Mouse (Mus musculus) CH12.LX (cell line): ENCODE data around the gene Pigr. TPM values are rescaled to one million over a fixed set of nuclear protein-coding genes. Genes with fewer than 3 reads are reported as not detected.

ENCODE experiments used
- DNase-seq: peaks from one replicate; pipeline ENCODE4 v3.0.0-alpha.2; 2013; ENCODE audit errors: extremely low read depth
- H3K27ac ChIP-seq: 2 replicates; pipeline ENCODE4 v1.5.1; 2012; ENCODE audit warnings: low read depth, mild to moderate bottlenecking, control low read depth, moderate library complexity; ENCODE audit not compliant: insufficient read depth
- H3K27me3 ChIP-seq: replicated peaks from 2 replicates; pipeline ENCODE3; 2012; ENCODE audit warnings: inconsistent platforms
- H3K36me3 ChIP-seq, 2 experiments: replicated peaks in 1 of 2; 2 replicates each; pipeline versions ENCODE3 to v1.6.1; 2012; ENCODE audit warnings: inconsistent platforms in 1 of 2, low read length in 1 of 2, mild to moderate bottlenecking in 1 of 2, mixed read lengths in 1 of 2, moderate library complexity in 1 of 2; ENCODE audit not compliant: control insufficient read depth in 1 of 2, insufficient read depth in 1 of 2
- H3K4me1 ChIP-seq, 2 experiments: 2 replicates each; pipeline ENCODE4 v1.6.1; 2012; ENCODE audit warnings: inconsistent platforms in 1 of 2, moderate library complexity in 1 of 2; ENCODE audit not compliant: insufficient read depth in 2 of 2, control insufficient read depth in 1 of 2
- H3K4me2 ChIP-seq: 2 replicates; pipeline ENCODE4 v1.6.1; 2012; ENCODE audit warnings: low read depth, mild to moderate bottlenecking, control low read depth; ENCODE audit not compliant: poor library complexity, insufficient read depth, severe bottlenecking
- H3K4me3 ChIP-seq, 3 experiments: fragments of 150-350 bp in 1 of 3; sonication (generic) in 1 of 3; replicated peaks in 1 of 3; 2 replicates each; pipeline versions ENCODE3 to v1.5.1; 2011 to 2012; ENCODE audit warnings: low read depth in 2 of 3, low read length in 2 of 3, mild to moderate bottlenecking in 2 of 3, moderate library complexity in 2 of 3, control low read depth in 1 of 3, improper control_type of control experiment in 1 of 3, inconsistent platforms in 1 of 3, mixed read lengths in 1 of 3; ENCODE audit not compliant: poor library complexity in 1 of 3
- H3K79me2 ChIP-seq: replicated peaks from 2 replicates; pipeline ENCODE4 v1.6.1; 2012; ENCODE audit warnings: mild to moderate bottlenecking, moderate library complexity; ENCODE audit not compliant: control insufficient read depth, poor library complexity, insufficient read depth, severe bottlenecking; ENCODE audit errors: extremely low read depth
- H3K9ac ChIP-seq: 2 replicates; pipeline ENCODE4 v1.6.1; 2012; ENCODE audit warnings: low read depth, mild to moderate bottlenecking, control low read depth, moderate library complexity; ENCODE audit not compliant: insufficient read depth
- H3K9me3 ChIP-seq: replicated peaks from 2 replicates; pipeline ENCODE3; 2012; ENCODE audit warnings: low read length, inconsistent platforms, mixed read lengths
- CHD2 ChIP-seq: IDR thresholded peaks from 2 replicates; pipeline ENCODE4 v1.6.1; 2011; ENCODE audit warnings: low read length, improper control_type of control experiment
- EP300 ChIP-seq: IDR thresholded peaks from 2 replicates; pipeline ENCODE4 v1.6.1; 2011; ENCODE audit warnings: low read length, improper control_type of control experiment
- GABPA ChIP-seq: IDR thresholded peaks from 2 replicates; pipeline ENCODE4 v1.6.1; 2012; ENCODE audit warnings: low read depth, low read length, improper control_type of control experiment, inconsistent platforms; ENCODE audit not compliant: insufficient replicate concordance
- HCFC1 ChIP-seq: IDR thresholded peaks from 2 replicates; pipeline ENCODE4 v1.6.1; 2012; ENCODE audit warnings: low read depth, mild to moderate bottlenecking, inconsistent platforms, low read length, improper control_type of control experiment
- JUND ChIP-seq: conservative IDR thresholded peaks from 2 replicates; pipeline ENCODE4 v1.6.1; 2011; ENCODE audit warnings: low read depth, low read length, improper control_type of control experiment
- MAFK ChIP-seq: IDR thresholded peaks from 2 replicates; pipeline ENCODE4 v1.6.1; 2011; ENCODE audit warnings: low read length, improper control_type of control experiment; ENCODE audit not compliant: insufficient replicate concordance
- MAZ ChIP-seq: IDR thresholded peaks from 2 replicates; pipeline ENCODE4 v1.6.1; 2012; ENCODE audit warnings: low read depth, mild to moderate bottlenecking, inconsistent platforms, low read length, improper control_type of control experiment, moderate library complexity
- MXI1 ChIP-seq: IDR thresholded peaks from 2 replicates; pipeline ENCODE4 v1.6.1; 2011; ENCODE audit warnings: mild to moderate bottlenecking, low read depth, low read length, improper control_type of control experiment
- MYC ChIP-seq: IDR thresholded peaks from 2 replicates; pipeline ENCODE4 v1.6.1; 2011; ENCODE audit warnings: low read depth, mild to moderate bottlenecking, improper control_type of control experiment, low read length
- NELFE ChIP-seq: IDR thresholded peaks from 2 replicates; pipeline ENCODE4 v1.6.1; 2011; ENCODE audit warnings: low read depth, low read length, improper control_type of control experiment
- NRF1 ChIP-seq: IDR thresholded peaks from 2 replicates; pipeline ENCODE4 v1.6.1; 2014; ENCODE audit warnings: low read depth, mild to moderate bottlenecking, inconsistent platforms, low read length, improper control_type of control experiment, moderate library complexity
- PAX5 ChIP-seq: IDR thresholded peaks from 2 replicates; pipeline ENCODE4 v1.6.1; 2012; ENCODE audit warnings: low read length, inconsistent platforms, mixed read lengths
- POLR2A ChIP-seq: IDR thresholded peaks from 2 replicates; pipeline ENCODE4 v1.6.1; 2011; ENCODE audit warnings: low read depth, mild to moderate bottlenecking, improper control_type of control experiment, low read length
- POLR2AphosphoS2 ChIP-seq: IDR thresholded peaks from 2 replicates; pipeline ENCODE4 v1.6.1; 2011; ENCODE audit warnings: low read depth, low read length, improper control_type of control experiment
- RAD21 ChIP-seq: IDR thresholded peaks from 2 replicates; pipeline ENCODE4 v1.6.1; 2011; ENCODE audit warnings: low read depth, mild to moderate bottlenecking, low read length, improper control_type of control experiment, moderate library complexity
- RCOR1 ChIP-seq: conservative IDR thresholded peaks from 2 replicates; pipeline ENCODE4 v1.6.1; 2012; ENCODE audit warnings: low read depth, mild to moderate bottlenecking, inconsistent platforms, low read length, improper control_type of control experiment
- TCF12 ChIP-seq: IDR thresholded peaks from 2 replicates; pipeline ENCODE4 v1.6.1; 2014; ENCODE audit warnings: low read depth, mild to moderate bottlenecking, inconsistent platforms, low read length, improper control_type of control experiment
- UBTF ChIP-seq: IDR thresholded peaks from 2 replicates; pipeline ENCODE4 v1.6.1; 2012; ENCODE audit warnings: low read depth, mild to moderate bottlenecking, inconsistent platforms, low read length, improper control_type of control experiment, moderate library complexity
- USF2 ChIP-seq: conservative IDR thresholded peaks from 2 replicates; pipeline ENCODE4 v1.6.1; 2011; ENCODE audit warnings: low read depth, low read length, improper control_type of control experiment
- ZC3H11A ChIP-seq: IDR thresholded peaks from 2 replicates; pipeline ENCODE4 v1.6.1; 2012; ENCODE audit warnings: low read depth, mild to moderate bottlenecking, inconsistent platforms, low read length, improper control_type of control experiment
- ZMIZ1 ChIP-seq: IDR thresholded peaks from 2 replicates; pipeline ENCODE4 v1.6.1; 2012; ENCODE audit warnings: low read depth, mild to moderate bottlenecking, inconsistent platforms, low read length, improper control_type of control experiment
- dilution Hi-C: fragments of 300-500 bp; cut with MboI; formaldehyde crosslinking; loops from 2 replicates; pipeline ENCODE4 v1.14.3; 2020; ENCODE audit warnings: low sequenced_read_pairs; ENCODE audit not compliant: extremely low pct_unique_long_range_greater_than_20kb, extremely low pct_ligation_motif_present
- in situ Hi-C: fragments of 300-500 bp; cut with MboI; formaldehyde crosslinking; loops from 3 replicates; pipeline ENCODE4 v1.14.3; 2019; ENCODE audit warnings: low sequenced_read_pairs, low pct_ligation_motif_present, low pct_unique_long_range_greater_than_20kb, mixed read lengths
- polyA plus RNA-seq: library from polyadenylated mRNA; unstranded; fragments of >175 nt; gene quantifications from 2 replicates; pipeline ENCODE4 v1.2.1, GENCODE M21; 2012; ENCODE audit warnings: low read depth; ENCODE audit not compliant: insufficient read length
- total RNA-seq, 2 experiments: library from RNA; depleted of rRNA; stranded (reverse); fragments of 300-350 nt in 1 of 2; fragments of >200 nt in 1 of 2; gene quantifications; 2 replicates each; pipeline ENCODE4 v1.2.3; 2012 to 2014

Gene Pigr
- total and polyA plus RNA-seq, 3 experiments: 0.04 to 0.21 TPM; not detected in 1

GRCm38 (mm10) chr1:130893329-130894040 lies 67.0 kb downstream of the Pigr start:
- Histone ChIP-seq H3K4me3 (no peak overlapping the region), H3K9me3 (no peaks in the 10 kb centered on the region), H3K4me1 (no peaks in the 10 kb centered on the region), H3K4me2 (no peak overlapping the region), H3K79me2 (no peaks in the 10 kb centered on the region), H3K27ac (no peak overlapping the region)
- dilution Hi-C loops: no loop called here
- no peak for DNase-seq
- TF ChIP-seq ZMIZ1 (no peak), GABPA (no peak), JUND (no peak)
- TF ChIP-seq, all 38 proteins: peak for 0
- Histone ChIP-seq H3K36me3 (no peaks in the 10 kb centered on the region), H3K27me3 (no peaks in the 10 kb centered on the region), H3K9ac (no peak overlapping the region)
- in situ Hi-C loops: no loop called here

GRCm38 (mm10) chr1:130894468-130894867 lies 68.0 kb downstream of the Pigr start:
- Histone ChIP-seq H3K4me1 (no peaks in the 10 kb centered on the region), H3K27me3 (no peaks in the 10 kb centered on the region), H3K36me3 (no peaks in the 10 kb centered on the region), H3K4me2 (no peak overlapping the region), H3K9ac (no peak overlapping the region), H3K9me3 (no peaks in the 10 kb centered on the region), H3K4me3 (no peak overlapping the region), H3K79me2 (no peaks in the 10 kb centered on the region), H3K27ac (no peak overlapping the region)
- no peak for DNase-seq
- dilution Hi-C loops (no loop called here), in situ Hi-C loops (no loop called here)
- no peak for TF ChIP-seq POLR2A
- TF ChIP-seq NRF1: no peak
- no peak for TF ChIP-seq CHD2
- no peak for TF ChIP-seq RCOR1
- TF ChIP-seq TCF12: no peak
- no peak for TF ChIP-seq USF2
- TF ChIP-seq POLR2AphosphoS2: no peak
- no peak for TF ChIP-seq MAFK
- no peak for TF ChIP-seq MXI1
- no peak for TF ChIP-seq HCFC1
- no peak for TF ChIP-seq PAX5
- TF ChIP-seq MAZ: no peak
- TF ChIP-seq RAD21: no peak
- TF ChIP-seq EP300: no peak
- TF ChIP-seq ZC3H11A: no peak
- TF ChIP-seq NELFE: no peak
- TF ChIP-seq UBTF: no peak
- TF ChIP-seq MYC: no peak

Other genes starting within 250 kb of the Pigr start
- not detected in 2 replicates for gene Zp3r, start 197.1 kb upstream of the Pigr start, total RNA-seq (2012; rRNA removed)
- not detected in 2 replicates for gene Zp3r, start 197.1 kb upstream of the Pigr start, total RNA-seq (2014; rRNA removed)
- not detected in 2 replicates for gene Zp3r, start 197.1 kb upstream of the Pigr start, polyA plus RNA-seq
- not detected in 2 replicates for gene C4bp, start 165.1 kb upstream of the Pigr start, total RNA-seq (2012; rRNA removed)
- gene C4bp, start 165.1 kb upstream of the Pigr start, total RNA-seq (2014; rRNA removed): 0.26 TPM in 1 of 2 replicates, not detected in the other
- gene C4bp, start 165.1 kb upstream of the Pigr start, polyA plus RNA-seq: not detected in 2 replicates
- not detected in 2 replicates for gene Gm29427, start 110.9 kb upstream of the Pigr start, total RNA-seq (2012; rRNA removed)
- not detected in 2 replicates for gene Gm29427, start 110.9 kb upstream of the Pigr start, total RNA-seq (2014; rRNA removed)
- not detected in 2 replicates for gene Gm29427, start 110.9 kb upstream of the Pigr start, polyA plus RNA-seq
- 3.6 and 4.7 TPM in 2 replicates for gene Yod1, start 109.4 kb upstream of the Pigr start, total RNA-seq (2012; rRNA removed)
- 5.4 and 6.5 TPM in 2 replicates for gene Yod1, start 109.4 kb upstream of the Pigr start, total RNA-seq (2014; rRNA removed)
- gene Yod1, start 109.4 kb upstream of the Pigr start, polyA plus RNA-seq: 4.5 and 5.2 TPM in 2 replicates
- 4.3 and 4.4 TPM in 2 replicates for gene Pfkfb2, start 97.4 kb upstream of the Pigr start, total RNA-seq (2012; rRNA removed)
- gene Pfkfb2, start 97.4 kb upstream of the Pigr start, total RNA-seq (2014; rRNA removed): 3.3 and 3.7 TPM in 2 replicates
- gene Pfkfb2, start 97.4 kb upstream of the Pigr start, polyA plus RNA-seq: 6.9 and 7.1 TPM in 2 replicates
- gene AA986860, start 94.7 kb upstream of the Pigr start, total RNA-seq (2012; rRNA removed): 0.08 and 0.25 TPM in 2 replicates
- 0.28 and 0.34 TPM in 2 replicates for gene AA986860, start 94.7 kb upstream of the Pigr start, total RNA-seq (2014; rRNA removed)
- gene AA986860, start 94.7 kb upstream of the Pigr start, polyA plus RNA-seq: 0.34 and 0.61 TPM in 2 replicates
- 0.08 and 0.17 TPM in 2 replicates for gene Fcamr, start 25.8 kb upstream of the Pigr start, total RNA-seq (2012; rRNA removed)
- not detected in 2 replicates for gene Fcamr, start 25.8 kb upstream of the Pigr start, total RNA-seq (2014; rRNA removed)
- gene Fcamr, start 25.8 kb upstream of the Pigr start, polyA plus RNA-seq: 0.74 and 1.7 TPM in 2 replicates
- gene Fcmr, start 39.0 kb downstream of the Pigr start, total RNA-seq (2012; rRNA removed): 0.21 and 0.46 TPM in 2 replicates
- gene Fcmr, start 39.0 kb downstream of the Pigr start, total RNA-seq (2014; rRNA removed): 0.39 and 0.56 TPM in 2 replicates
- gene Fcmr, start 39.0 kb downstream of the Pigr start, polyA plus RNA-seq: 0.76 and 0.96 TPM in 2 replicates
- not detected in 2 replicates for gene Il24, start 60.8 kb downstream of the Pigr start, total RNA-seq (2012; rRNA removed)
- not detected in 2 replicates for gene Il24, start 60.8 kb downstream of the Pigr start, total RNA-seq (2014; rRNA removed)
- gene Il24, start 60.8 kb downstream of the Pigr start, polyA plus RNA-seq: not detected in 2 replicates
- gene Il20, start 84.8 kb downstream of the Pigr start, total RNA-seq (2012; rRNA removed): not detected in 2 replicates
- gene Il20, start 84.8 kb downstream of the Pigr start, total RNA-seq (2014; rRNA removed): not detected in 2 replicates
- not detected in 2 replicates for gene Il20, start 84.8 kb downstream of the Pigr start, polyA plus RNA-seq
- 0.21 TPM in 1 of 2 replicates, not detected in the other for gene Il19, start 113.4 kb downstream of the Pigr start, total RNA-seq (2012; rRNA removed)
- 0.38 and 0.39 TPM in 2 replicates for gene Il19, start 113.4 kb downstream of the Pigr start, total RNA-seq (2014; rRNA removed)
- gene Il19, start 113.4 kb downstream of the Pigr start, polyA plus RNA-seq: not detected in 2 replicates
- 389 and 399 TPM in 2 replicates for gene Il10, start 193.2 kb downstream of the Pigr start, total RNA-seq (2012; rRNA removed)
- 903 and 969 TPM in 2 replicates for gene Il10, start 193.2 kb downstream of the Pigr start, total RNA-seq (2014; rRNA removed)
- 236 and 284 TPM in 2 replicates for gene Il10, start 193.2 kb downstream of the Pigr start, polyA plus RNA-seq